11 mouse cellular contexts compared by ENCODE assay signal in genomic region chr7:98537210-98537966, GRCm38 (mm10). TPM values are rescaled to one million over a fixed set of nuclear protein-coding genes. Genes with fewer than 3 reads are reported as not detected.
A peak's percentile ranks its signal among the peaks of the same experiment; 100 is the strongest.
DNase-seq lines count a peak whose midpoint lies in the region; ATAC-seq lines count a peak whose summit lies in the region.
"Had no signal": no experiment of that assay in that cellular context is flagged by ENCODE, and none has a peak within 500 bp of the region (broad histone marks: within the 10 kb centered on the region; RNA-seq: fewer than 3 reads in every experiment).

No protein-coding gene starts in this region.

- 54% methylated on average over 10 of the region's 10 CpGs for WGBS in heart, embryonic 10.5 days
- 33% methylated on average over 10 of the region's 10 CpGs for whole genome bisulfite sequencing in intestine, embryonic 15.5 days

- H3K4me1 ChIP-seq in heart, embryonic 10.5 days: peaks cover 48% of the 10 kb centered on the region
- H3K4me1 ChIP-seq in intestine, embryonic 15.5 days (replicated peaks): peaks cover 13% of the 10 kb centered on the region

- peak overlapping the region; percentile 49; the same call in 1 of the 2 replicates for H3K27ac ChIP-seq in heart, embryonic 10.5 days
- H3K27ac ChIP-seq in intestine, embryonic 15.5 days: peak overlapping the region; percentile 62

- H3K4me3 ChIP-seq in heart, embryonic 10.5 days: no peak overlapping the region
- H3K4me3 ChIP-seq in intestine, embryonic 15.5 days (replicated peaks): no peak overlapping the region

- H3K9me3 ChIP-seq in heart, embryonic 10.5 days: no peaks in the 10 kb centered on the region
- H3K9me3 ChIP-seq in intestine, embryonic 15.5 days: no peaks in the 10 kb centered on the region

- no peaks in the 10 kb centered on the region for H3K27me3 ChIP-seq in heart, embryonic 10.5 days (ENCODE audit: insufficient read depth, poor library complexity, severe bottlenecking)
- H3K27me3 ChIP-seq in intestine, embryonic 15.5 days (replicated peaks): no peaks in the 10 kb centered on the region

- DNase-seq in kidney, postnatal 10 days: peak; percentile 42
- no peak for DNase-seq in kidney, adult 11 months
- DNase-seq in heart, embryonic 10.5 days (ENCODE audit: low spot score): no peak
- peak; percentile 21 for DNase-seq in retina, embryonic 14.5 days (ENCODE audit: low spot score)
- no peak for DNase-seq in adrenal gland, postnatal 10 days
- DNase-seq in thymus, postnatal 4 days: no peak
- no peak for DNase-seq in frontal cortex, postnatal 25 days (ENCODE audit: low spot score in 2 of 2)
- DNase-seq: liver; thymus, postnatal 25 days had no signal

- H3K36me3 ChIP-seq in heart, embryonic 10.5 days: no peaks in the 10 kb centered on the region
- H3K36me3 ChIP-seq in intestine, embryonic 15.5 days: no peaks in the 10 kb centered on the region

- H3K9ac ChIP-seq in intestine, embryonic 15.5 days: no peak overlapping the region

- H3K4me2 ChIP-seq in intestine, embryonic 15.5 days (replicated peaks): no peak overlapping the region

- peak; percentile 35 for ATAC-seq in intestine, embryonic 15.5 days

RNA-seq across cellular contexts. Expression of gene Lrrc32, which starts 48.3 kb away (rescaled TPM):
- 4.8 and 7.3 TPM in 2 replicates for polyA plus RNA-seq in heart, embryonic 10.5 days (2016; fragmentation: Nextera tagmentation; extraction: Ambion mirVana)
- 12.4 and 12.5 TPM in 2 replicates for polyA plus RNA-seq in intestine, embryonic 15.5 days (2015; fragmentation: Nextera tagmentation; extraction: Ambion mirVana)
- total RNA-seq in adrenal gland, postnatal 10 days (2021): 10 to 100 TPM; 15.2 to 17.3 TPM
- total RNA-seq: granulocyte monocyte progenitor cell, adult 5-6 weeks had no signal

Comparison
In these comparisons a context has a peak if more than half of its experiments do, and no peak if none do; other contexts are left out.
1. DNase-seq: peak in kidney, postnatal 10 days (single experiment) and retina, embryonic 14.5 days (single experiment); none in kidney, adult 11 months (single experiment), heart, embryonic 10.5 days (single experiment), adrenal gland, postnatal 10 days (single experiment), thymus, postnatal 4 days (single experiment) and frontal cortex, postnatal 25 days (0 of 2).